Mouse (Mus musculus): ENCODE results near the gene Fasn. TPM values are rescaled to one million over a fixed set of nuclear protein-coding genes. Genes with fewer than 3 reads are reported as not detected.

Gene Fasn
- 160 TPM for total RNA-seq (2023)

DNA sequence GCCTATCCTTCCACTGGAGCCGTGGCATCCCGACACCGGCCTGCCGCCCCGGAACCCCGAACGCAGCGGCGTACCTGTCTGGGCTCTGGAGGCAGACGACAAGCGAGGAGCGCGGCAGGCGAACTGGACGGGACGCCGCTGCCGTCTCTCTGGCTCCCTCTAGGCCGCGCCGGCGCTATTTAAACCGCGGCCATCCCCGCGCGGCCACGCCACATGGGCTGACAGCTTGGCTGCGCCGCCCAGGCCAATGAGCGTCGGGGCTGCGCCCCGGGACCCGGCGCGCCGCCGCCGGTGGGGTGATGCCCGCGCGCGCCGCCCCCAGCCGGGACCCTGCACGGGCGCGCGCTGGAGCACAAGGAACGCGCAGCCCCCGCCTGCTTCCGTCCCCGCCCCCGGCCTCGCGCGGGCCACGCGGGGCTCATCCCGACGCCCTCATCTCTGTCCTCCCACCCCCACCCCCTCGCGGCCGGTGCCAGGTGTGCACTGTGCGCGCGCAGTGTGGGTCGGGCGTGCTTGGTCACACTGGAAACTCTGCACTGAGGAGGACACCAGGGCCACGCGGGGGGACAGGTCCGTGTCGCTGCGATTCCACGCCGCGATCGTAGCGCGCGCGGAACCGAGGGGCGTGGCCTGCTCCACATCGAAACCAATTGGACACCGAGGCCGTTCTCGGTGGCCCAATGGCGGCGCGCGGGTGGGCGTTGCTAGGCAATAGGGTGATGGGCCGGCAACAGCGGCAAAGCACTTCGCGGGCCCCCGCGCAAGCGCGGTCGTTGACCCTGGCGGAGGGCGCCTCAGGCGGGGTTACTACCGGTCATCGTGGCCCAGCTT lies at the start of gene Fasn:
Gene Fasn (minus strand): TSS at position 592 of the 831 bp plus-strand sequence.

DNA sequence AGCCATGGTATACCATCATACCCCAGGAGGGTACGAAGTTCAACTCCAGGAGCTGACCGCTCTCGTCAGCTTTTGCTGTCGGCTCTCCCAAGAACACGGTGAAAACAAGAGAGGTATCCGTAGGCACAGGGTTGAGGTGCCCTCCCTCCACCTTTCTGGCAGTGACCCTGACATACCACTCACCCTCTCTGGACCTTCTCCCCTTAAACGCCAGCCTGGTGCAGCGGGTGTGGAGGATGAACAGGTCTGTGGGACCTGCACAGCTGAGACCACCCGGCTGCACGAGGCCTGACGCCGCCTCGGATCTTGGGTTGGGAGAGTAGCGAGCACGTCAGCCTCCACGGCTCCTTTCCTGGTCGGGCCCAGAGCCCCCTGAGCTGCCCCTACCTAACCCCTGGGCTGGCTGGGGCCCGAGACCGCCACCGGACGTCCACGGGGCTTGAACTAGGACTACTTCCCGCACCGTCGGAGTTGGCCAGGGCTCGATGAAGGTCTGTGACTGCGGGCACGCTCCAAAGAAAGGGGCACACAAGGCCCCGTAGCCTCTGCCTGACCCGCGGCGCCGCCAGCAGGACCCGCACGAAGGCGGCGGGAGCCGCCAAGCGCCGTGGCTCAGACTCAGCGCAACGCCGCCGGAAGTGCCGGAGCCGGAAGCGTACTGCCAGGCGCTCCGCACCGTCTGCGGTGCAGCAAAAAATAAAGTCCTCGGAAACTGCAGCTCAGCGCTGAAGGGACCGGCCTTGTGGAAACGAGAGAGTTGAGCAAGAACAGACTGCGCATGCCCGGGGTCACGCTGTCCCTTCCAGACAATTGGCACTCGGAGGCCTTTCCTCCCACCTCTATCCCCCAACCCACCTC lies 28.4 kb downstream of the Fasn start, which contains the start of gene Dus1l:
Gene Dus1l (minus strand): TSS at position 648 of the 858 bp plus-strand sequence.

DNA sequence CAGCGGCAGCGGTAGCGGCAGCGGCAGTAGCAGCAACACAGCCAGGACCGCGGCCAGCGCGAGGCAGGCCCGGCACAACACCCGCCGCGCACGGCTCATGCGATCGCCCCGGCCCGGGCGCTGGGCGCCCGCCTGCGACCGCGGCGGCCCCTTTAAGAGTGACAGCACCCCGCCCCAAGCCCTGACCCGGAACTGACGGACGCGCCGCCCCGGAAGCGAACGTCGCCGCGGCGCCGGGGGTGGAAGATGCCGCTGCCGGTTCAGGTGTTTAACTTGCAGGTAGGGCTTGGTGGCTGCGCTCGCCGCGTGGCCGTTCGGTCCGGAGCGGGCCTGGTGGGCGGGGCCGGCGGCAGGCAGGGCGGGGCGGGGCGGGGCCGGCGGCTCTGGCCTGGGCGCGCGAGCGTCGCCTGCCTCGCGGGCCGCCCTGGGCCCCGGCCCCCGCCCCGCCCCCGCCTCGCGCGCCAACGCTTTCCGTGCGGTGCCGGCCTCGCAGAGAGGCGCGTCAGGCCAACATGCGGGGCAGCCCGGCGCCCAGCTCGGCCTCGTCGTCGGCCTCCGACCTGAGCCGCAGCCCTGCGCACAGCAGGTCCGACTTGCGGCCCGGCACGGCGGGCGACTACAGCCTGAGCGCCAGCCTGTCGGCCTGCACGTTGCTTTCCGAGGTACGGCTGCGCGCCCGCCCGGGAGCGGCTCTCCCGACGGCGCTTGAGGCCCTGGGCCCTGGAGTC lies 40.1 kb downstream of the Fasn start, which contains the start of the genes Rfng and Gps1:
Gene Rfng (minus strand): TSS at position 144 of the 728 bp plus-strand sequence.
Gene Gps1 (plus strand): TSS at position 209 of the 728 bp plus-strand sequence.

DNA sequence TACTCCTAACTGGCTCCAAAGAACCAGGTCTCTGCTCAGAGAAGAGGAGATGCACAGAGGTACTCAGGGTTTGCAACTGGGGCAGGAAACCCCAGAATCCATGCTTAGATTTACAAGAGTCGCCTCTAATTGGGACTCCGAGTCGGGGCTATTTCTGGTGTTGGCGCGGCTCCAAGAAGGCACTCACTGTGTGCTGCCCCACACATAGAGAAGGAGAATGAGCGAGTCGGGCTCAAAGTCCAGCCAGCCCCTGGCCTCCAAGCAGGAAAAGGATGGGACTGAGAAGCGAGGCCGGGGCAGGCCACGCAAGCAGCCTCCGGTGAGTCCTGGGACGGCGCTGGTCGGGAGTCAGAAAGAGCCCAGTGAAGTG lies 61.7 kb downstream of the Fasn start, which contains the start of gene Hmga1b:
Gene Hmga1b (plus strand): TSS at position 123 of the 370 bp plus-strand sequence.

Other genes starting within 250 kb of the Fasn start
- 404 TPM for gene Arhgdia, start 242.9 kb downstream of the Fasn start, total RNA-seq (2023)
- gene Alyref, start 226.2 kb downstream of the Fasn start, total RNA-seq (2023): 109 TPM
- gene Anapc11, start 226.1 kb downstream of the Fasn start, total RNA-seq (2023): 71.8 TPM
- gene Npb, start 216.1 kb downstream of the Fasn start, total RNA-seq (2023): 3.8 TPM
- 153 TPM for gene Pcyt2, start 206.6 kb downstream of the Fasn start, total RNA-seq (2023)
- gene Sirt7, start 199.3 kb downstream of the Fasn start, total RNA-seq (2023): 131 TPM
- 39.8 TPM for gene Mafg, start 190.9 kb downstream of the Fasn start, total RNA-seq (2023)
- 1.2 TPM for gene Pycr1, start 180.8 kb downstream of the Fasn start, total RNA-seq (2023)
- not detected for gene Myadml2, start 176.4 kb downstream of the Fasn start, total RNA-seq (2023)
- gene Notum, start 163.4 kb downstream of the Fasn start, total RNA-seq (2023): not detected
- gene Aspscr1, start 151.6 kb downstream of the Fasn start, total RNA-seq (2023): 126 TPM
- gene Cenpx, start 110.8 kb downstream of the Fasn start, total RNA-seq (2023): 37.5 TPM
- 33.3 TPM for gene Lrrc45, start 110.6 kb downstream of the Fasn start, total RNA-seq (2023)
- 1.1 TPM for gene Rac3, start 103.1 kb downstream of the Fasn start, total RNA-seq (2023)
- gene Dcxr, start 97.3 kb downstream of the Fasn start, total RNA-seq (2023): 0.65 TPM
- not detected for gene Cbr2, start 92.4 kb downstream of the Fasn start, total RNA-seq (2023)
- gene Hmga1b, start 61.8 kb downstream of the Fasn start, total RNA-seq (2023): 30.9 TPM
- gene Rfng, start 40.3 kb downstream of the Fasn start, total RNA-seq (2023): 12.4 TPM
- 64.3 TPM for gene Gps1, start 40.3 kb downstream of the Fasn start, total RNA-seq (2023)
- 61.8 TPM for gene Dus1l, start 28.1 kb downstream of the Fasn start, total RNA-seq (2023)
- gene Ccdc57, start 108.3 kb upstream of the Fasn start, total RNA-seq (2023): 0.50 TPM
- gene Slc16a3, start 123.9 kb upstream of the Fasn start, total RNA-seq (2023): 9.3 TPM
- 166 TPM for gene Csnk1d, start 166.8 kb upstream of the Fasn start, total RNA-seq (2023)
- gene Cd7, start 214.9 kb upstream of the Fasn start, total RNA-seq (2023): 149 TPM
- gene Sectm1b, start 239.0 kb upstream of the Fasn start, total RNA-seq (2023): not detected

Measured in CD4-positive naive resting alpha-beta T cell, adult 57 days (primary cell).